Mouse (Mus musculus): ENCODE measurements around the gene Fndc3b. TPM values are rescaled to one million over a fixed set of nuclear protein-coding genes. Genes with fewer than 3 reads are reported as not detected.

Gene Fndc3b
- polyA plus RNA-seq, 1 experiment from 2014 or later = 29.0 TPM

GRCm38 (mm10) chr3:27708581-27708980 lies 2.5 kb downstream of the Fndc3b start:
- Histone ChIP-seq H3K27me3 (ENCODE audit: control insufficient read depth, insufficient read depth, low read length) (no peaks in the 10 kb centered on the region), H3K36me3 (ENCODE audit: control insufficient read depth, insufficient read depth, low read length) (no peaks in the 10 kb centered on the region; the same call in 1 of the 2 replicates), H3K27ac (replicated peaks in 1 of 2; ENCODE audit: control insufficient read depth in 1 of 2, insufficient read depth in 1 of 2, low read depth in 2 of 2, low read length in 2 of 2) (peak overlapping the region; percentile 96 to 99; a peak in 3 of 4 replicates), H3K4me3 (ENCODE audit: control insufficient read depth in 1 of 2, insufficient read depth in 1 of 2, low read depth in 1 of 2, low read length in 2 of 2) (peak overlapping the region; percentile 66 to 90), H3K4me2 (ENCODE audit: low read length) (peak overlapping the region; percentile 71), H3K9me3 (ENCODE audit: control insufficient read depth, low read length) (no peaks in the 10 kb centered on the region), H3K4me1 (ENCODE audit: control insufficient read depth in 2 of 2, insufficient read depth in 2 of 2, low read length in 2 of 2) (peaks cover 18 to 47% of the 10 kb centered on the region in 2 experiments), H3K9ac (ENCODE audit: low read length) (peak overlapping the region; percentile 97)
- 19% methylated on average over 5 of the region's 5 CpGs for WGBS
- ATAC-seq (ENCODE audit: insufficient number of reproducible peaks, insufficient read depth, low FRiP score, low read depth) = no peak

GRCm38 (mm10) chr3:27705761-27706160 lies 5.3 kb downstream of the Fndc3b start:
- Histone ChIP-seq H3K4me1 (ENCODE audit: control insufficient read depth in 2 of 2, insufficient read depth in 2 of 2, low read length in 2 of 2) (peaks cover 17 to 47% of the 10 kb centered on the region in 2 experiments), H3K36me3 (ENCODE audit: control insufficient read depth, insufficient read depth, low read length) (no peaks in the 10 kb centered on the region; the same call in 1 of the 2 replicates), H3K9ac (ENCODE audit: low read length) (no peak overlapping the region), H3K4me3 (ENCODE audit: control insufficient read depth in 1 of 2, insufficient read depth in 1 of 2, low read depth in 1 of 2, low read length in 2 of 2) (no peak overlapping the region), H3K27me3 (ENCODE audit: control insufficient read depth, insufficient read depth, low read length) (no peaks in the 10 kb centered on the region), H3K27ac (replicated peaks in 1 of 2; ENCODE audit: control insufficient read depth in 1 of 2, insufficient read depth in 1 of 2, low read depth in 2 of 2, low read length in 2 of 2) (peak overlapping the region in 1 of 2 experiments; percentile 38; a peak in 2 of 4 replicates), H3K4me2 (ENCODE audit: low read length) (peak overlapping the region; percentile 26; the same call in 1 of the 2 replicates), H3K9me3 (ENCODE audit: control insufficient read depth, low read length) (no peaks in the 10 kb centered on the region)
- WGBS = 43% methylated on average over 6 of the region's 6 CpGs
- no peak for ATAC-seq (ENCODE audit: insufficient number of reproducible peaks, insufficient read depth, low FRiP score, low read depth)

GRCm38 (mm10) chr3:27705056-27705455 lies 6.1 kb downstream of the Fndc3b start:
- 20% methylated on average over 4 of the region's 4 CpGs for WGBS
- H3K9ac ChIP-seq (ENCODE audit: low read length) = no peak overlapping the region

GRCm38 (mm10) chr3:27704641-27705040 lies 6.5 kb downstream of the Fndc3b start:
- Histone ChIP-seq H3K36me3 (ENCODE audit: control insufficient read depth, insufficient read depth, low read length) (no peaks in the 10 kb centered on the region; the same call in 1 of the 2 replicates), H3K27ac (replicated peaks in 1 of 2; ENCODE audit: control insufficient read depth in 1 of 2, insufficient read depth in 1 of 2, low read depth in 2 of 2, low read length in 2 of 2) (peak overlapping the region; percentile 15 to 38; a peak in 1 of 4 replicates), H3K4me3 (ENCODE audit: control insufficient read depth in 1 of 2, insufficient read depth in 1 of 2, low read depth in 1 of 2, low read length in 2 of 2) (no peak overlapping the region), H3K27me3 (ENCODE audit: control insufficient read depth, insufficient read depth, low read length) (no peaks in the 10 kb centered on the region), H3K4me2 (ENCODE audit: low read length) (peak overlapping the region; percentile 26; the same call in 1 of the 2 replicates), H3K9me3 (ENCODE audit: control insufficient read depth, low read length) (no peaks in the 10 kb centered on the region), H3K4me1 (ENCODE audit: control insufficient read depth in 2 of 2, insufficient read depth in 2 of 2, low read length in 2 of 2) (peaks cover 20 to 58% of the 10 kb centered on the region in 2 experiments), H3K9ac (ENCODE audit: low read length) (no peak overlapping the region)
- 60% methylated on average over 9 of the region's 9 CpGs for WGBS
- ATAC-seq (ENCODE audit: insufficient number of reproducible peaks, insufficient read depth, low FRiP score, low read depth) = no peak

More at GRCm38 (mm10) chr3:27705056-27705455, 6.1 kb downstream of the Fndc3b start:
- no peak for ATAC-seq (ENCODE audit: insufficient number of reproducible peaks, insufficient read depth, low FRiP score, low read depth)
- peak overlapping the region; percentile 37 to 38; a peak in 2 of 4 replicates for H3K27ac ChIP-seq (replicated peaks in 1 of 2; ENCODE audit: control insufficient read depth in 1 of 2, insufficient read depth in 1 of 2, low read depth in 2 of 2, low read length in 2 of 2)
- no peaks in the 10 kb centered on the region for H3K9me3 ChIP-seq (ENCODE audit: control insufficient read depth, low read length)
- peaks cover 19 to 54% of the 10 kb centered on the region in 2 experiments for H3K4me1 ChIP-seq (ENCODE audit: control insufficient read depth in 2 of 2, insufficient read depth in 2 of 2, low read length in 2 of 2)
- H3K36me3 ChIP-seq (ENCODE audit: control insufficient read depth, insufficient read depth, low read length) = no peaks in the 10 kb centered on the region; the same call in 1 of the 2 replicates
- H3K4me2 ChIP-seq (ENCODE audit: low read length) = peak overlapping the region; percentile 26
- no peak overlapping the region for H3K4me3 ChIP-seq (ENCODE audit: control insufficient read depth in 1 of 2, insufficient read depth in 1 of 2, low read depth in 1 of 2, low read length in 2 of 2)
- H3K27me3 ChIP-seq (ENCODE audit: control insufficient read depth, insufficient read depth, low read length) = no peaks in the 10 kb centered on the region

GRCm38 (mm10) chr3:27703531-27703930 lies 7.6 kb downstream of the Fndc3b start:
- H3K36me3 ChIP-seq (ENCODE audit: control insufficient read depth, insufficient read depth, low read length) = no peaks in the 10 kb centered on the region; the same call in 1 of the 2 replicates
- H3K27ac ChIP-seq (replicated peaks in 1 of 2; ENCODE audit: control insufficient read depth in 1 of 2, insufficient read depth in 1 of 2, low read depth in 2 of 2, low read length in 2 of 2) = no peak overlapping the region
- H3K4me2 ChIP-seq (ENCODE audit: low read length) = no peak overlapping the region
- peaks cover 23 to 60% of the 10 kb centered on the region in 2 experiments for H3K4me1 ChIP-seq (ENCODE audit: control insufficient read depth in 2 of 2, insufficient read depth in 2 of 2, low read length in 2 of 2)
- ATAC-seq (ENCODE audit: insufficient number of reproducible peaks, insufficient read depth, low FRiP score, low read depth) = no peak
- no peaks in the 10 kb centered on the region for H3K27me3 ChIP-seq (ENCODE audit: control insufficient read depth, insufficient read depth, low read length)
- no peak overlapping the region for H3K9ac ChIP-seq (ENCODE audit: low read length)
- H3K4me3 ChIP-seq (ENCODE audit: control insufficient read depth in 1 of 2, insufficient read depth in 1 of 2, low read depth in 1 of 2, low read length in 2 of 2) = no peak overlapping the region
- WGBS = 82% methylated on average over 8 of the region's 8 CpGs
- no peaks in the 10 kb centered on the region for H3K9me3 ChIP-seq (ENCODE audit: control insufficient read depth, low read length)

- H3K27me3 ChIP-seq (ENCODE audit: control insufficient read depth, insufficient read depth, low read length) = no peaks in the 10 kb centered on the region
- no peak overlapping the region for H3K27ac ChIP-seq (replicated peaks in 1 of 2; ENCODE audit: control insufficient read depth in 1 of 2, insufficient read depth in 1 of 2, low read depth in 2 of 2, low read length in 2 of 2)
- H3K9me3 ChIP-seq (ENCODE audit: control insufficient read depth, low read length) = no peaks in the 10 kb centered on the region
- peaks cover 4% of the 10 kb centered on the region for H3K36me3 ChIP-seq (ENCODE audit: control insufficient read depth, insufficient read depth, low read length)
- H3K4me2 ChIP-seq (ENCODE audit: low read length) = no peak overlapping the region
- 84% methylated on average over 2 of the region's 2 CpGs for WGBS
- peaks cover 22 to 60% of the 10 kb centered on the region in 2 experiments for H3K4me1 ChIP-seq (ENCODE audit: control insufficient read depth in 2 of 2, insufficient read depth in 2 of 2, low read length in 2 of 2)
- H3K4me3 ChIP-seq (ENCODE audit: control insufficient read depth in 1 of 2, insufficient read depth in 1 of 2, low read depth in 1 of 2, low read length in 2 of 2) = no peak overlapping the region
- no peak for ATAC-seq (ENCODE audit: insufficient number of reproducible peaks, insufficient read depth, low FRiP score, low read depth)
- no peak overlapping the region for H3K9ac ChIP-seq (ENCODE audit: low read length)
These were observed 8.0 kb downstream of the Fndc3b start for GRCm38 (mm10) chr3:27703081-27703480.

GRCm38 (mm10) chr3:27698671-27699070 lies 12.4 kb downstream of the Fndc3b start:
- Histone ChIP-seq H3K27me3 (ENCODE audit: control insufficient read depth, insufficient read depth, low read length) (no peaks in the 10 kb centered on the region), H3K4me1 (ENCODE audit: control insufficient read depth in 2 of 2, insufficient read depth in 2 of 2, low read length in 2 of 2) (peaks cover 26 to 48% of the 10 kb centered on the region in 2 experiments), H3K9ac (ENCODE audit: low read length) (no peak overlapping the region), H3K36me3 (ENCODE audit: control insufficient read depth, insufficient read depth, low read length) (peaks cover 9% of the 10 kb centered on the region), H3K9me3 (ENCODE audit: control insufficient read depth, low read length) (no peaks in the 10 kb centered on the region), H3K27ac (replicated peaks in 1 of 2; ENCODE audit: control insufficient read depth in 1 of 2, insufficient read depth in 1 of 2, low read depth in 2 of 2, low read length in 2 of 2) (no peak overlapping the region), H3K4me3 (ENCODE audit: control insufficient read depth in 1 of 2, insufficient read depth in 1 of 2, low read depth in 1 of 2, low read length in 2 of 2) (no peak overlapping the region), H3K4me2 (ENCODE audit: low read length) (no peak overlapping the region)
- WGBS = 66% methylated on average over 6 of the region's 6 CpGs
- ATAC-seq (ENCODE audit: insufficient number of reproducible peaks, insufficient read depth, low FRiP score, low read depth) = no peak

- Histone ChIP-seq H3K9ac (ENCODE audit: low read length) (no peak overlapping the region), H3K36me3 (ENCODE audit: control insufficient read depth, insufficient read depth, low read length) (peaks cover 9% of the 10 kb centered on the region; the same call in 1 of the 2 replicates), H3K27ac (replicated peaks in 1 of 2; ENCODE audit: control insufficient read depth in 1 of 2, insufficient read depth in 1 of 2, low read depth in 2 of 2, low read length in 2 of 2) (no peak overlapping the region), H3K4me1 (ENCODE audit: control insufficient read depth in 2 of 2, insufficient read depth in 2 of 2, low read length in 2 of 2) (peaks cover 33 to 68% of the 10 kb centered on the region in 2 experiments), H3K4me3 (ENCODE audit: control insufficient read depth in 1 of 2, insufficient read depth in 1 of 2, low read depth in 1 of 2, low read length in 2 of 2) (no peak overlapping the region), H3K9me3 (ENCODE audit: control insufficient read depth, low read length) (no peaks in the 10 kb centered on the region), H3K4me2 (ENCODE audit: low read length) (no peak overlapping the region), H3K27me3 (ENCODE audit: control insufficient read depth, insufficient read depth, low read length) (no peaks in the 10 kb centered on the region)
- 73% methylated on average over 5 of the region's 5 CpGs for WGBS
- no peak for ATAC-seq (ENCODE audit: insufficient number of reproducible peaks, insufficient read depth, low FRiP score, low read depth)
These were observed 14.7 kb downstream of the Fndc3b start for GRCm38 (mm10) chr3:27696449-27696797.
